Mouse (Mus musculus) kidney, postnatal 14 days (tissue): ENCODE results near the gene Olfr1.

Source experiments
- DNase-seq: peaks from one replicate; pipeline ENCODE4 v3.0.0; 2022; ENCODE audit warnings: mixed read lengths

Gene Olfr1

GRCm38 (mm10) chr11:73399514-73399913, at the start of gene Olfr1:
Gene Olfr1 (minus strand): TSS chr11:73399614.
- no peak for DNase-seq

DNA sequence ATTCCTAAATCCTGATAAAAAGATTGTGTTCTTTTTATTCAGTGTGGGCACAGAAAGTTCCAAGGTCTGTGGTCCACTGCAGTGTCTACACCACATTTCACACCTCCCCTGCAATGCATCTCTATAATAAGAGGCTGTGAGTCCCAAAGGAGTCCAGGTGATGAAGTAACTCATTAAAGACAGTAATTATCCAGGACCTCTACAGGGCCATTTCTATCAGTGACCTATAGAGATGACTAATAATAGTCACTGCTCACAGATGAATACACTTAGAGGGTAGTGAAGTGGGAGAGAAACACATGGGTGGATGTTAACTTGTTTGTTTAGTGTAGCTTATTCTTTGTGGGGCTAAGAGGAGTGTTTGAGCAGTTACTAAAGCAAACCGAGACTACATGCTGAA, 29.0 kb upstream of the Olfr1 start, which contains the start of gene Olfr378:
Gene Olfr378, minus strand, starts transcription at position 101 of the 400 bp plus-strand sequence.
- no peak for DNase-seq

DNA sequence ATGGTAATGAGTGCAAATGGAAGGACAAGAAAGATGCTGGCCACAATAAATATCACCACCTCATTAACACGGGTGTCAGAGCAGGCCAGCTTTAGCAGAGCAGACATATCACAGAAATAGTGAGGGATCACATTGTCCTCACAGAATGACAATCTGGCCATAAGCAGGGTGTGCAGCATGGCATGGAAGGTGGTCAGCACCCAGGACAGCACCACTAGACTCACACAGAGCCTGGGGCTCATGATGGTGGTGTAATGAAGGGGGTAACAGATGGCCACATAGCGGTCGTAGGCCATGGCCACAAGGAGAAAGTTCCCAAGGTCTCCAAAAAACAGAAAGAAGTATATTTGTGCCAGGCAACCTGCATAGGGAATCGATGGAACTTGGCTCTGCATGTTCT, 4.0 kb downstream of the Olfr1 start:
- DNase-seq = peak; percentile 0

DNA sequence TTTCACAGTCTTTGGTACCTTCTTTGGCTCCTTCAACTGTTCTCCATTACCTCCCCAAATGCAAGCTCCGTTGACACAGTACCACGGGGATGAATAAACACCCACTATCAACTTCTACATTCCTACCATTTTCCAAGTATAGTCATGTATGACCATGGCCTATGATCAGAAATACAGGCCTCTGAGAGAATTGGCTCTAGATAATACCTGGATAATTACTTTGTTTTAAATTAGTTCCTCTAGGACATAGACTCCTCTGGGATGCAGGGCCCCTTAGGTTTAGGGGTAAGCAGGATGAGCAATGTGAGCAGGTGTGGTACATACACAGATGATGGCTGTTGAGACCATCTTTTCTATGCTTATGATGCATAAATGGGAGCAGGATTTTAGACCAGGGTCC, 28.5 kb downstream of the Olfr1 start, which contains the start of gene Olfr376:
Gene Olfr376, plus strand, starts transcription at position 301 of the 400 bp plus-strand sequence.
- DNase-seq = no peak

GRCm38 (mm10) chr11:73350483-73350882, 48.9 kb downstream of the Olfr1 start, which contains the start of gene Olfr20:
Gene Olfr20 (plus strand): TSS chr11:73350783.
- DNase-seq = no peak
